Mouse (Mus musculus) intestine, embryonic 15.5 days (tissue): ENCODE measurements at regions not wholly inside any gene's neighbourhood (a gene's known extent, or its start where the extent isn't known, plus 50 kb on each side); places are given as distances from the start of the nearest gene placed in this dataset.

Source experiments
- ATAC-seq: fragments of 200-750 bp; cut with Nextera tagmentation; 2 replicates; pipeline ENCODE4 v1.8.0; 2017; ENCODE audit warnings: moderate TSS enrichment, moderate library complexity
- H3K27ac ChIP-seq: fragments of 300-500 bp; sonication (generic); 2 replicates; pipeline ENCODE4 v1.5.1; 2015; ENCODE audit warnings: mild to moderate bottlenecking, inconsistent platforms
- H3K27me3 ChIP-seq: fragments of 300-500 bp; sonication (generic); replicated peaks from 2 replicates; pipeline ENCODE4 v1.6.1; 2015; ENCODE audit warnings: inconsistent platforms
- H3K36me3 ChIP-seq: fragments of 300-500 bp; sonication (generic); 2 replicates; pipeline ENCODE4 v1.6.1; 2015; ENCODE audit warnings: inconsistent platforms
- H3K4me1 ChIP-seq: fragments of 300-500 bp; sonication (generic); replicated peaks from 2 replicates; pipeline ENCODE4 v1.6.1; 2015; ENCODE audit warnings: inconsistent platforms
- H3K4me2 ChIP-seq: fragments of 300-500 bp; sonication (generic); replicated peaks from 2 replicates; pipeline ENCODE4 v1.6.1; 2015; ENCODE audit warnings: mild to moderate bottlenecking, inconsistent platforms
- H3K4me3 ChIP-seq: fragments of 300-500 bp; sonication (generic); replicated peaks from 2 replicates; pipeline ENCODE4 v1.5.1; 2015; ENCODE audit warnings: inconsistent platforms
- H3K9ac ChIP-seq: fragments of 300-500 bp; sonication (generic); 2 replicates; pipeline ENCODE4 v1.6.1; 2015; ENCODE audit warnings: inconsistent platforms
- H3K9me3 ChIP-seq: fragments of 300-500 bp; sonication (generic); 2 replicates; pipeline ENCODE4 v1.6.1; 2016; ENCODE audit warnings: inconsistent platforms
- WGBS: fragments of 180-500 bp; shearing (Covaris S2); methylation state at CpG from one replicate; pipeline ENCODE4 v1.1.7; 2015; 5-methylcytosine and 5-hydroxymethylcytosine counted together

DNA sequence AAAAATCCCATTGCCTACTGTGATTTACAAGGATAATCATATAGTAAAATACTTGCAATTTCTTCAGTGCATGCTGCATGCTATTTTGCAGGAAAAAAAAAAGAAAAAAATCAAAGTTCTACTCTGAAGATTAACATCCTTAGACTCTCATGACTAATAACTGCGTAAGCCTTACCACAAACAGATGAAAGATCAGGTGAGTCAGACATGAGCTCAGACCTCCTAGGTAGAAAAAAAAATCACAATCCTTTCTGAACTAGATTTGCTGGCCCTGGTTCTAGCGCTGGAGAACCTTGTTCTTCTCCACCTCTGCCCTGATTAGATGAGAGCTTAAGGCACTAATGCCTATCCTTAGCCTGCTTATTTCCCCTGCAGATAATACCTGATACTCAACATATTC lies 96.1 kb upstream of the Snap25 start:
- H3K9me3 ChIP-seq, result no peaks in the 10 kb centered on the region
- no peak for ATAC-seq
- whole genome bisulfite sequencing, result 76% methylated on average over 2 of the region's 2 CpGs
- H3K9ac ChIP-seq, result no peak overlapping the region
- no peak overlapping the region for H3K4me2 ChIP-seq
- no peaks in the 10 kb centered on the region for H3K36me3 ChIP-seq
- H3K27ac ChIP-seq, result no peak overlapping the region
- H3K4me1 ChIP-seq, result no peaks in the 10 kb centered on the region
- H3K4me3 ChIP-seq, result no peak overlapping the region
- no peaks in the 10 kb centered on the region for H3K27me3 ChIP-seq

DNA sequence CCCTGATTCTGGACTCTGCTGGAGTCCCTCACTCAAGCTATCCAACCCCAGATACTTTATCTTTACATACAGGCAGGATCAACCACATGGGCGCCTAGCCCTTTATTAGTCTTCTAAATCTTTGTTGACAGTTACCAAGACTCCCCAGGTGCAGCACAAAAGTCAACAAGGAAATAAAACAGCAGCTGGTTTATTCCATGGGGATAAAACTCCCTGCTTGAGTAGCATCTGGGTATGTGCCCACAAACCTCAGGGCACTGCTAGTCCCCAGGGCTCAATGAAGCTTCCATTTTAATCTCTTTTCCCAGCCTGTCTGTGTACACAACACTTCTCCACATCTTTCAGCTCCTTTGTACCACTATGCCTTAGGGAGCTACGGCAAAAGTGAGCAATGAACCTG lies 95.1 kb upstream of the Snap25 start:
- no peak overlapping the region for H3K9ac ChIP-seq
- H3K36me3 ChIP-seq, result no peaks in the 10 kb centered on the region
- H3K4me1 ChIP-seq, result no peaks in the 10 kb centered on the region
- WGBS, result 39% methylated on average over 2 of the region's 2 CpGs
- no peaks in the 10 kb centered on the region for H3K9me3 ChIP-seq
- H3K4me3 ChIP-seq, result no peak overlapping the region
- no peak overlapping the region for H3K4me2 ChIP-seq
- no peak overlapping the region for H3K27ac ChIP-seq
- H3K27me3 ChIP-seq, result no peaks in the 10 kb centered on the region
- peak; percentile 43; the same call in 1 of the 2 replicates for ATAC-seq

DNA sequence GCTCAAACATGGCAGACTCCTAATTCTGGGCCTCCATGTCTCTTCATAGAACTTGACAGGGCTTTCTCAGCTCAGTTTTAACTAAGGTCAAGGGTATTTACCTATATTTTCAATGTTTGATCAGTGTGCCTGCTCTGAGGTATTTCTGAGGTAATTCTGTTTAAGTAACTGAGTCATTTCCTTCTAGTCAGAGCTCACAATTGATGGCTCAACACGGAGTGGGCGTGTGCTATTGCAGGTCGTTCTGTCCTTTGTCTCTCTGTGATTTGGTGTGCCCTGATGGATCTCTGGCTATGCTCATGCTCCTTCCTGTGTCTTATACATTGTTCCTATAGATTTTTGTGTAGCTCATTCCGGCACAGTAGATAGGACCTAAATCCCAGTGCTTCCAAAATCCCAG lies 92.9 kb upstream of the Snap25 start:
- Histone ChIP-seq H3K9ac (no peak overlapping the region), H3K27ac (no peak overlapping the region), H3K4me2 (no peak overlapping the region), H3K36me3 (no peaks in the 10 kb centered on the region), H3K4me3 (no peak overlapping the region), H3K4me1 (no peaks in the 10 kb centered on the region), H3K27me3 (no peaks in the 10 kb centered on the region), H3K9me3 (no peaks in the 10 kb centered on the region)
- no peak; the same call in 1 of the 2 replicates for ATAC-seq
- 65% methylated on average over 4 of the region's 4 CpGs for WGBS

DNA sequence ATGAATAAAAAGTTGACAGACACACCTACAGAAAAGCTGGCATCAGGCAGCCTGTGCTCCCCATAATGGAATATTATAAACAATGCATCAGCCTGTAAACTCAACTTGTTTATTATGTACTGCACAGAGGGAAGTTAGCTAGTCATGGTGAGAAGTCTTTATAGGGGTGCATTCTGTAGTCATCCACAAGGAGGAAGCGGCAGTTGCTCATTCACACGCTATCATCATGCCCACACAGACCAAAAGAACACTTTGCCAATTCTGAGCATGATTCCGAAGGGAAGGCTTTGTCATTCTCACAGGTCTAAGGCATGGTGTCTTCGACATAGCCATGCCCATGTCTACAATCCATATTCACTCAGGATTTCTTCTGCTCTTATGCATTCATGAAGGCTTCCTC lies 92.3 kb upstream of the Snap25 start:
- no peaks in the 10 kb centered on the region for H3K27me3 ChIP-seq
- H3K27ac ChIP-seq, result no peak overlapping the region

DNA sequence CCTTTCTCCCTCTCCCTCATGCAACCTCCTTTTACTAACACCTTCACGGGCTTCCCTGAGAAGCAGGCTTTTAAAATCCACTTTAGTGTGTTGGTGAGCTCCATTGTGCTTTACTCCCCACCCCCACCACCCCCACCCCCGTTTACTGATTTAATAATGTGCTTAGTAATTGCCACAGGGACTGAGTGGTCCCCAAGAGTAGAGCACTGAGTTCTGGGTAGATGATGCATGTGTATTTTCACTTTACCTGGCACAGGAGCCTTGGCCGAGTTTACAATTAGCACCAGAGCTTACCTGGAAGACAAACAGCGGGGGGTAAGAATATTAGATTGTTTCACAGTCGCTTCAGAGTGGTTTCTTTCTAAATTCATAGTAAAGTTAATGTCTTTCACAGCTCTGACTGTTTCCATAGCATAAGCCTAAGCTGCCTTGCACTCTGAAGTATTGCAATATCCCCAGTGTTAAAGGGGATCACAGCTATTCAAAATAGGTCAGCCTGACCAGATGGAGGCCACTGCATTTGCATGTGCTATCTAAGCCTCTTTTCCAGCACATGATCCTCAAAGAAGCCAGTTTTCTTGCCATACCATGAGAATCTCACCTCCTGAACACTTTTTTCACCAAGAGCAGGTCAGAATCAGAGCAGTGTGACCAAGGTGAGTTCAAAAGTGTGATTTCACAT lies 89.3 kb upstream of the Snap25 start:
- no peaks in the 10 kb centered on the region for H3K9me3 ChIP-seq
- H3K4me1 ChIP-seq, result no peaks in the 10 kb centered on the region
- 49% methylated on average over 5 of the region's 5 CpGs for WGBS
- no peak for ATAC-seq
- no peaks in the 10 kb centered on the region for H3K36me3 ChIP-seq
- H3K27me3 ChIP-seq, result no peaks in the 10 kb centered on the region
- H3K27ac ChIP-seq, result no peak overlapping the region
- no peak overlapping the region for H3K9ac ChIP-seq
- no peak overlapping the region for H3K4me3 ChIP-seq
- H3K4me2 ChIP-seq, result no peak overlapping the region

More for the DNA sequence above, 92.3 kb upstream of the Snap25 start:
- H3K9ac ChIP-seq, result no peak overlapping the region
- no peak for ATAC-seq
- H3K4me3 ChIP-seq, result no peak overlapping the region
- H3K4me2 ChIP-seq, result no peak overlapping the region
- no peaks in the 10 kb centered on the region for H3K36me3 ChIP-seq
- H3K9me3 ChIP-seq, result no peaks in the 10 kb centered on the region
- no peaks in the 10 kb centered on the region for H3K4me1 ChIP-seq
- WGBS, result 92% methylated on average over 4 of the region's 4 CpGs

DNA sequence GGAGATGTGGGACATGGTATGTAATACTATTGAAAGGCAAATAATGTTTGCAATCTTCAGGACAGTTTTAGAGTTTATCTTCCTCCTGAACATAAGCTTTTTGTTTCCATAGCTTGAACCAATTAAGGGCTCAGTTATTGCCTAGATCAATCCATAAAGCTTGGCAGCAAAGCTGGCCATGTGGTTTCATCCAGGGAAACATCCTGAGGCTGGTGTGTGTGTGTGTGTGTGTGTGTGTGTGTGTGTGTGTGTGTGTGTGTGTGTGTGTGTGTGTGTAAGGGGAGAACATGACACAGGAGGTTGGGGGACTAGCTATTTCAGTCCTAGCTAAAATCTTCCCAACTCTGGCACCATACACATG lies 88.8 kb upstream of the Snap25 start:
- no peaks in the 10 kb centered on the region for H3K27me3 ChIP-seq
- H3K9ac ChIP-seq, result no peak overlapping the region
- H3K27ac ChIP-seq, result no peak overlapping the region
- no peaks in the 10 kb centered on the region for H3K9me3 ChIP-seq
- H3K36me3 ChIP-seq, result no peaks in the 10 kb centered on the region
- H3K4me1 ChIP-seq, result no peaks in the 10 kb centered on the region
- no peak overlapping the region for H3K4me3 ChIP-seq
- no peak overlapping the region for H3K4me2 ChIP-seq
- ATAC-seq, result no peak

DNA sequence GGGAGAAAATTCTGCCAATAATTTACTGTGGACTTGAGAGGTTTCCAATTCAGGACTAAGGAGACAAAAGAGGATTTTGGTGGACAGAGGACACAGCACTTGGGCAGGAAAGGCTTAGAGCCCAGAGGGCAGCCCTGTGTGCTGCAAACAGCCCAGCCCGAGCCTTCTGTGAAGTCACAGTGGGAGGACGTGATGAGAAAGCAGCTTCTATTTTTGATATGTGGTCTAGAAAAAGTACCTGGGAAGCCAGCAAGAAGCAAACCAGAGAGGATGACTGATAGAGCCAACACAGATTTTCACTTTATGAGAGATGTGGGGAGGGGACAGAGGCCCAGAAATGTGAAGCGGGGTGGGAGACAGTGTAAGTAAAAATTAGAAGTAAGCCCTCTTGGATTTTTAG lies 66.3 kb upstream of the Snap25 start:
- no peaks in the 10 kb centered on the region for H3K27me3 ChIP-seq
- H3K4me1 ChIP-seq, result no peaks in the 10 kb centered on the region
- no peaks in the 10 kb centered on the region for H3K9me3 ChIP-seq
- no peak overlapping the region for H3K27ac ChIP-seq
- no peaks in the 10 kb centered on the region for H3K36me3 ChIP-seq
- no peak for ATAC-seq
- WGBS, result 78% methylated on average over 3 of the region's 3 CpGs
- H3K9ac ChIP-seq, result no peak overlapping the region
- H3K4me2 ChIP-seq, result no peak overlapping the region
- no peak overlapping the region for H3K4me3 ChIP-seq

DNA sequence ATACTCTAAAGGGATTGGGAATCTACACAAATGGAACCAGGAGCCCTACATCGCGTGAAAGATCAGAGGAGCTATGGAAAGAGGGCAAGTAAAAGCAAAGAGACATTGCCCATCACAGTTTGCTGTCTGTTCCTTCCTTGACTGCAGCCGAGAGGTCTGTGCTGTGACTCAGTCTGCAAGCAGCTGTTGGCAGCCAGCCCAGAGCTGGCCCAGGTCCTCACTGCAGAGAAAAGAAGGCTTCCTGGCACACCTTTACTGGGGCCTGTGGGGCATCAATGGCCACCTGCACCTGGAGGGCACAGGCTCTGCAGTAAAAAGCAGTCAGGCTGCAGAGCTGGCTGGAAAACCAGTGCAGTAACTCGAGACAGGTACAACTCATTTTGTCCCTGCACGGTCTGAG lies 64.6 kb upstream of the Snap25 start:
- no peaks in the 10 kb centered on the region for H3K4me1 ChIP-seq
- H3K36me3 ChIP-seq, result no peaks in the 10 kb centered on the region
- H3K27ac ChIP-seq, result no peak overlapping the region
- no peaks in the 10 kb centered on the region for H3K9me3 ChIP-seq
- no peaks in the 10 kb centered on the region for H3K27me3 ChIP-seq
- peak; percentile 65 for ATAC-seq
- H3K4me3 ChIP-seq, result no peak overlapping the region
- H3K9ac ChIP-seq, result no peak overlapping the region
- WGBS, result 68% methylated on average over 5 of the region's 5 CpGs
- no peak overlapping the region for H3K4me2 ChIP-seq

DNA sequence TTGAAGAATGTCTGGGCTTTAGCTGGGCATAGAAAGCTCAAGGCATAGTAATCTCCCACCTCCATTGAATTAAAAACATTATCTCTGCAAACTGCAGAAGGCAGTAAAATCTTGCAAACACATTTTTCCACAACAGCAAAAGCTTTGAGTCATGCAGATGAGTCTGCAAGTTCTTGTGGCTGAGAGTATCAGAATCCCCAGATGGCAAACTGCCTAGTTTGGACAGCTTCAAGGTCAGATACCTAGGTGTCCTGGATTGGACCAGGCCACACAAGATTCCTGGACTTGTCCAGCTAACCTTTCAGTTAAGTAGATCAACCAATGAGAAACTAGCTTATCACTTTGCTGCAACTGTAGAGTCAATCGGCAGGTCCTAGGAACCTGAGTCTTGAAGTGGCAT lies 62.5 kb upstream of the Snap25 start:
- Histone ChIP-seq H3K9me3 (no peaks in the 10 kb centered on the region), H3K36me3 (no peaks in the 10 kb centered on the region), H3K9ac (no peak overlapping the region), H3K27me3 (no peaks in the 10 kb centered on the region), H3K27ac (no peak overlapping the region), H3K4me2 (no peak overlapping the region), H3K4me3 (no peak overlapping the region), H3K4me1 (no peaks in the 10 kb centered on the region)
- no peak for ATAC-seq
- WGBS, result 86% methylated on average over 1 of the region's 1 CpGs

DNA sequence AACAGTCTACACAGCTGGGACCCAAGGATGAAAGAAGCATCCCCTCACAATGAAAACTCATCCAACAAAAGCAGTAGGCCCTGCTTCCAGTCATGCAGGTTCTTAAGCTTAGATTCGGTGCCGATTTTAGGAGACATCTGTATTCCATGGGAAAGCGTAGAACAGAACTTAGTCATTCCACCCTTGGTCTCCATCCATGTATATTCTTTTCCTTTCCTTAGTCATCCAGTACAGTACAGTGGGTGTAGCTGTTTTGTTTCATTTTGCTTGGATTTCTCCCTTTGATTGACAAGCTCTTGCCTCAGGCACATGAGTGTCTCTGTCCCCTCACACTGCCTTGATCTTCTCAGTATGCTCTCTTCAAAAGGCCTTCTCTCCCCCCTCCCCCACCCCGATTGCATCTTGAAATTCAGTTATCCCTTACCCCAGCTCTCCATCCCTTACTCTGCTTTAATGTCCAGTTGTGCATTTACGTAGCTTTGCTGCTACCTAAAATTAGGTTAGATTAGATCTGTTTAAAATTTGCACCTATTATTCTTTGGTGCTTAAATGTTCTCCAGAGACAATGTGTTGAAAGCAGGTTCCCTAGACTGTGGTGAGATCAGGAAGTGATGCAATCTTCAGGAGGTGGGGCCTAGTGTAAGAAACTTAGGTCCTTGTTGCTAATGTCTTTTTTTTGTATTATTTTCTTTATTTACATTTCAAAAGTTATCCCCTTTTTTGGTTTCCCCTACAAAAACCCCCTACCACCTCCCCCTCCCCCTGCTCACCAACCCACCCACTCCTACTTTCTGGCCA lies 60.8 kb upstream of the Snap25 start:
- Histone ChIP-seq H3K36me3 (no peaks in the 10 kb centered on the region), H3K4me3 (no peak overlapping the region), H3K9ac (no peak overlapping the region), H3K9me3 (no peaks in the 10 kb centered on the region), H3K4me1 (no peaks in the 10 kb centered on the region), H3K27ac (no peak overlapping the region), H3K27me3 (no peaks in the 10 kb centered on the region), H3K4me2 (no peak overlapping the region)
- no peak for ATAC-seq
- WGBS, result 91% methylated on average over 5 of the region's 5 CpGs
